Mouse (Mus musculus) cortical plate, adult 2 months (tissue): Measurements from ENCODE around the gene Map4k2. TPM values are rescaled to one million over a fixed set of nuclear protein-coding genes. Genes with fewer than 3 reads are reported as not detected.

ENCODE experiments used
- H3K27ac ChIP-seq: fragments of 200-500 bp; 2 replicates; pipeline ENCODE4 v1.5.1; 2012; ENCODE audit warnings: low read length, control low read depth, inconsistent platforms; ENCODE audit not compliant: insufficient read depth
- H3K4me1 ChIP-seq: fragments of 200-500 bp; 2 replicates; pipeline ENCODE4 v1.6.1; 2011; ENCODE audit warnings: low read length; ENCODE audit not compliant: control insufficient read depth, insufficient read depth
- H3K4me3 ChIP-seq: fragments of 200-500 bp; 2 replicates; pipeline ENCODE4 v1.5.1; 2011; ENCODE audit warnings: mild to moderate bottlenecking, low read length, control low read depth; ENCODE audit not compliant: insufficient read depth
- CTCF ChIP-seq: fragments of 200-500 bp; IDR thresholded peaks from 2 replicates; pipeline ENCODE4 v1.5.1; 2011; ENCODE audit warnings: mild to moderate bottlenecking, control low read depth, low read length; ENCODE audit not compliant: insufficient read depth; ENCODE audit errors: extremely low read depth
- POLR2A ChIP-seq: fragments of 200-500 bp; IDR thresholded peaks from 2 replicates; pipeline ENCODE4 v1.6.1; 2011; ENCODE audit warnings: mild to moderate bottlenecking, low read length, control low read depth; ENCODE audit not compliant: insufficient read depth; ENCODE audit errors: extremely low read depth
- polyA plus RNA-seq: library from polyadenylated mRNA; depleted of rRNA; stranded (reverse); fragments of >200 nt; gene quantifications from 2 replicates; pipeline ENCODE4 v1.2.3, GENCODE M21; 2012

Gene Map4k2
- polyA plus RNA-seq, 1 experiment, result 237 TPM

GRCm38 (mm10) chr19:6375423-6376254 is 34.7 kb downstream of the Map4k2 start:
- Histone ChIP-seq H3K4me1 (no peaks in the 10 kb centered on the region), H3K4me3 (no peak overlapping the region), H3K27ac (no peak overlapping the region)
- TF ChIP-seq POLR2A, result no peak
- no peak for TF ChIP-seq CTCF

- no peak overlapping the region for H3K27ac ChIP-seq
- TF ChIP-seq POLR2A, result no peak
- peak; percentile 52 for TF ChIP-seq CTCF
These were observed 35.3 kb downstream of the Map4k2 start for GRCm38 (mm10) chr19:6376255-6376564.

GRCm38 (mm10) chr19:6376643-6377042 is 35.7 kb downstream of the Map4k2 start:
- Histone ChIP-seq H3K4me1 (no peaks in the 10 kb centered on the region), H3K27ac (no peak overlapping the region)
- TF ChIP-seq POLR2A, result no peak
- TF ChIP-seq CTCF, result no peak

More at GRCm38 (mm10) chr19:6376255-6376564, 35.3 kb downstream of the Map4k2 start:
- Histone ChIP-seq H3K4me3 (no peak overlapping the region), H3K4me1 (no peaks in the 10 kb centered on the region)

GRCm38 (mm10) chr19:6377327-6378040 is 36.5 kb downstream of the Map4k2 start:
- H3K4me3 ChIP-seq, result no peak overlapping the region
- H3K27ac ChIP-seq, result no peak overlapping the region
- TF ChIP-seq CTCF, result no peak
- TF ChIP-seq POLR2A, result no peak
- no peaks in the 10 kb centered on the region for H3K4me1 ChIP-seq

More at GRCm38 (mm10) chr19:6376643-6377042, 35.7 kb downstream of the Map4k2 start:
- no peak overlapping the region for H3K4me3 ChIP-seq

- H3K4me3 ChIP-seq, result no peak overlapping the region
- TF ChIP-seq POLR2A, result no peak
- TF ChIP-seq CTCF, result no peak
- H3K27ac ChIP-seq, result no peak overlapping the region
- no peaks in the 10 kb centered on the region for H3K4me1 ChIP-seq
These were observed 39.7 kb downstream of the Map4k2 start for GRCm38 (mm10) chr19:6380411-6381166.

GRCm38 (mm10) chr19:6381238-6381637 is 40.3 kb downstream of the Map4k2 start:
- no peaks in the 10 kb centered on the region for H3K4me1 ChIP-seq
- no peak overlapping the region for H3K27ac ChIP-seq
- no peak overlapping the region for H3K4me3 ChIP-seq
- TF ChIP-seq CTCF, result no peak
- TF ChIP-seq POLR2A, result no peak

- TF ChIP-seq CTCF (no peak), POLR2A (no peak)
- H3K4me3 ChIP-seq, result no peak overlapping the region
- no peaks in the 10 kb centered on the region for H3K4me1 ChIP-seq
- no peak overlapping the region for H3K27ac ChIP-seq
These were observed 41.5 kb downstream of the Map4k2 start for GRCm38 (mm10) chr19:6382323-6382924.

GRCm38 (mm10) chr19:6383470-6383869 is 42.5 kb downstream of the Map4k2 start:
- no peak overlapping the region for H3K27ac ChIP-seq
- no peaks in the 10 kb centered on the region for H3K4me1 ChIP-seq
- H3K4me3 ChIP-seq, result no peak overlapping the region
- TF ChIP-seq POLR2A, result no peak
- TF ChIP-seq CTCF, result no peak

GRCm38 (mm10) chr19:6384128-6384527 is 43.2 kb downstream of the Map4k2 start, which contains the start of gene Pygm:
Gene Pygm (plus strand): TSS chr19:6384399.
- peak; percentile 63; the same call in 1 of the 2 replicates for TF ChIP-seq POLR2A
- TF ChIP-seq CTCF, result no peak
- Histone ChIP-seq H3K27ac (no peak within 1 kb of the TSS), H3K4me1 (no peaks in the 10 kb centered on the region), H3K4me3 (no peak within 1 kb of the TSS)
